Mouse (Mus musculus) spleen, adult 2 months (tissue): ENCODE results near the gene Trim50. TPM values are rescaled to one million over a fixed set of nuclear protein-coding genes. Genes with fewer than 3 reads are reported as not detected.

ENCODE experiments used
- DNase-seq, 2 experiments: peaks; one replicate each; pipeline versions ENCODE4 v3.0.0 to v3.0.0-alpha.2; 2012 to 2021; ENCODE audit warnings: low spot score in 2 of 2, low read depth in 1 of 2
- H3K27ac ChIP-seq: fragments of 200-500 bp; 2 replicates; pipeline ENCODE4 v1.5.1; 2012; ENCODE audit warnings: low read length, inconsistent platforms; ENCODE audit not compliant: insufficient read depth
- H3K27me3 ChIP-seq: fragments of 200-500 bp; 2 replicates; pipeline ENCODE4 v1.6.1; 2012; ENCODE audit warnings: mild to moderate bottlenecking, moderate library complexity, low read length, inconsistent platforms; ENCODE audit not compliant: control insufficient read depth, insufficient read depth
- H3K36me3 ChIP-seq: fragments of 200-500 bp; 2 replicates; pipeline ENCODE4 v1.6.1; 2012; ENCODE audit warnings: mild to moderate bottlenecking, low read length, inconsistent platforms; ENCODE audit not compliant: control insufficient read depth, insufficient read depth
- H3K4me1 ChIP-seq: fragments of 200-500 bp; 2 replicates; pipeline ENCODE4 v1.6.1; 2011; ENCODE audit warnings: inconsistent platforms; ENCODE audit not compliant: control insufficient read depth, insufficient read depth, insufficient read length
- H3K4me3 ChIP-seq: fragments of 200-500 bp; 2 replicates; pipeline ENCODE4 v1.5.1; 2011; ENCODE audit warnings: mild to moderate bottlenecking, inconsistent platforms; ENCODE audit not compliant: insufficient read depth, insufficient read length; ENCODE audit errors: extremely low read depth
- CTCF ChIP-seq: fragments of 200-500 bp; IDR thresholded peaks from 2 replicates; pipeline ENCODE4 v1.5.1; 2011; ENCODE audit warnings: mild to moderate bottlenecking, inconsistent platforms; ENCODE audit not compliant: insufficient read depth, insufficient read length, insufficient replicate concordance; ENCODE audit errors: extremely low read depth
- POLR2A ChIP-seq: fragments of 200-500 bp; IDR thresholded peaks from 2 replicates; pipeline ENCODE4 v1.6.1; 2011; ENCODE audit warnings: low read depth, low read length, inconsistent platforms
- WGBS: fragments of 180-500 bp; shearing (Covaris S2); methylation state at CpG from one replicate; pipeline ENCODE4 v1.1.7; 2018; 5-methylcytosine and 5-hydroxymethylcytosine counted together
- polyA plus RNA-seq: library from polyadenylated mRNA; depleted of rRNA; stranded (reverse); fragments of >200 nt; gene quantifications from 2 replicates; pipeline ENCODE4 v1.2.3, GENCODE M21; 2012; rRNA removed

Gene Trim50
- polyA plus RNA-seq, 1 experiment: 0.55 TPM

GRCm38 (mm10) chr5:135399382-135399781 is 46.3 kb downstream of the Trim50 start:
- H3K27ac ChIP-seq: no peak overlapping the region
- no peaks in the 10 kb centered on the region for H3K27me3 ChIP-seq
- H3K36me3 ChIP-seq: no peaks in the 10 kb centered on the region
- WGBS: 79% methylated on average over 6 of the region's 6 CpGs
- no peaks in the 10 kb centered on the region for H3K4me1 ChIP-seq
- DNase-seq: no peak
- no peak overlapping the region for H3K4me3 ChIP-seq
- TF ChIP-seq POLR2A (no peak), CTCF (no peak)

GRCm38 (mm10) chr5:135400244-135400643 is 47.1 kb downstream of the Trim50 start:
- Histone ChIP-seq H3K27ac (no peak overlapping the region), H3K4me1 (no peaks in the 10 kb centered on the region), H3K36me3 (no peaks in the 10 kb centered on the region), H3K27me3 (no peaks in the 10 kb centered on the region), H3K4me3 (no peak overlapping the region)
- DNase-seq: peak; percentile 29 to 75
- 8% methylated on average over 2 of the region's 2 CpGs for WGBS
- TF ChIP-seq CTCF: peak; percentile 86; the same call in 1 of the 2 replicates
- no peak for TF ChIP-seq POLR2A

- H3K27me3 ChIP-seq: no peaks in the 10 kb centered on the region
- no peak overlapping the region for H3K27ac ChIP-seq
- H3K36me3 ChIP-seq: no peaks in the 10 kb centered on the region
- no peaks in the 10 kb centered on the region for H3K4me1 ChIP-seq
- no peak for DNase-seq
- TF ChIP-seq CTCF (no peak), POLR2A (no peak)
- H3K4me3 ChIP-seq: no peak overlapping the region
- WGBS: 60% methylated on average over 20 of the region's 20 CpGs
Measured at GRCm38 (mm10) chr5:135404623-135405022, 51.5 kb downstream of the Trim50 start.

- Histone ChIP-seq H3K27ac (no peak overlapping the region), H3K4me1 (no peaks in the 10 kb centered on the region), H3K27me3 (no peaks in the 10 kb centered on the region), H3K4me3 (no peak overlapping the region), H3K36me3 (no peaks in the 10 kb centered on the region)
- DNase-seq: no peak
- 84% methylated on average over 9 of the region's 9 CpGs for WGBS
- no peak for TF ChIP-seq POLR2A
- no peak for TF ChIP-seq CTCF
Measured at GRCm38 (mm10) chr5:135405437-135405836, 52.3 kb downstream of the Trim50 start.

- no peak overlapping the region for H3K4me3 ChIP-seq
- H3K36me3 ChIP-seq: no peaks in the 10 kb centered on the region
- 71% methylated on average over 4 of the region's 4 CpGs for WGBS
- no peaks in the 10 kb centered on the region for H3K4me1 ChIP-seq
- no peak overlapping the region for H3K27ac ChIP-seq
- TF ChIP-seq CTCF (no peak), POLR2A (no peak)
- no peak for DNase-seq
- H3K27me3 ChIP-seq: no peaks in the 10 kb centered on the region
Measured at GRCm38 (mm10) chr5:135408114-135408513, 55.0 kb downstream of the Trim50 start.

GRCm38 (mm10) chr5:135410266-135410665 is 57.2 kb downstream of the Trim50 start:
- Histone ChIP-seq H3K4me1 (no peaks in the 10 kb centered on the region), H3K36me3 (no peaks in the 10 kb centered on the region), H3K27ac (no peak overlapping the region), H3K4me3 (no peak overlapping the region), H3K27me3 (no peaks in the 10 kb centered on the region)
- no peak for DNase-seq
- 81% methylated on average over 9 of the region's 9 CpGs for WGBS
- TF ChIP-seq POLR2A (no peak), CTCF (no peak)

Other genes with a start within 250 kb of the Trim50 start
- gene Tbl2, start 203.6 kb upstream of the Trim50 start, polyA plus RNA-seq: 6.1 and 7.2 TPM in 2 replicates
- gene Bcl7b, start 185.0 kb upstream of the Trim50 start, polyA plus RNA-seq: 34.3 and 37.3 TPM in 2 replicates
- gene Baz1b, start 166.0 kb upstream of the Trim50 start, polyA plus RNA-seq: 21.9 and 22.6 TPM in 2 replicates
- 0.55 and 0.67 TPM in 2 replicates for gene Fzd9, start 102.1 kb upstream of the Trim50 start, polyA plus RNA-seq
- gene Fkbp6, start 3.3 kb upstream of the Trim50 start, polyA plus RNA-seq: not detected in 2 replicates
- gene Nsun5, start 16.7 kb downstream of the Trim50 start, polyA plus RNA-seq: 31.1 and 33.7 TPM in 2 replicates
- 26.5 and 29.6 TPM in 2 replicates for gene Pom121, start 41.3 kb downstream of the Trim50 start, polyA plus RNA-seq
- 18.3 and 21.8 TPM in 2 replicates for gene Hip1, start 191.8 kb downstream of the Trim50 start, polyA plus RNA-seq
- gene Ccl26, start 210.3 kb downstream of the Trim50 start, polyA plus RNA-seq: not detected in 2 replicates
- gene Ccl24, start 219.8 kb downstream of the Trim50 start, polyA plus RNA-seq: 1.0 and 2.8 TPM in 2 replicates